Mouse (Mus musculus) stomach, postnatal 0 days (tissue): ENCODE measurements around the gene Zfp281.

Experiments used
- CTCF ChIP-seq: IDR thresholded peaks from 2 replicates; pipeline ENCODE4 v1.5.1; 2016; ENCODE audit warnings: antibody characterized with exemption, low read depth, mild to moderate bottlenecking, moderate library complexity
- EP300 ChIP-seq: optimal IDR thresholded peaks from 2 replicates; pipeline ENCODE3; 2016; ENCODE audit warnings: antibody characterized with exemption

DNA sequence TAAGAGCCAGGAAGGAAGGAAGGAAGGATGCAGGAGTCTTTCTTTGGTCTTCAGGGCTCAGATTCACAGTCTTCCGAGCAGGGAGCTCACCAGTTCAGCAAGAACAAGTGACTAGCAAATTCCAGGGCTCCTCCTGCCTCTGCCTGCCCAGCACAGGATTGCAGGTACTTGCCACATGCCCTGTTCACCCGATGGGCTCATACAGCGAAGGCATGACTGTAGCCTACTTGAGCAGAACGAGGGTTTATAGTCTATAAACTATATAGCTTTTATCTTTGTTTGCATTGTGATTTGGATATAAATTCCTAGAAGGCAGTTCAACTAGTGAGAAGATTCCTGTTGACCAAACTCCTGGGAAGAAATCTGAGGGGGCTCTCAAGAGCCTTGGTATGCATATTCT, 18.4 kb upstream of the Zfp281 start:
- no peak for TF ChIP-seq CTCF
- no peak for TF ChIP-seq EP300
